Mouse (Mus musculus) limb, embryonic 14.5 days (tissue): ENCODE results near the gene Rpl27. TPM values are rescaled to one million over a fixed set of nuclear protein-coding genes. Genes with fewer than 3 reads are reported as not detected.

Experiments used
- ATAC-seq: fragments of 200-750 bp; cut with Nextera tagmentation; 2 replicates; pipeline ENCODE4 v1.8.0; 2017; ENCODE audit warnings: low read depth, moderate number of reproducible peaks, moderate TSS enrichment; ENCODE audit not compliant: low FRiP score
- DNase-seq: peaks from one replicate; pipeline ENCODE4 v3.0.0-alpha.2; 2015; ENCODE audit warnings: low spot score
- H3K27ac ChIP-seq: fragments of 300-500 bp; sonication (generic); replicated peaks from 2 replicates; pipeline ENCODE4 v1.5.1; 2014; ENCODE audit warnings: low read depth, mild to moderate bottlenecking, low read length, moderate library complexity, mixed read lengths
- H3K27me3 ChIP-seq: fragments of 300-500 bp; sonication (generic); 2 replicates; pipeline ENCODE4 v1.6.1; 2014; ENCODE audit warnings: low read length, mixed read lengths; ENCODE audit not compliant: control insufficient read depth, insufficient read depth
- H3K36me3 ChIP-seq: fragments of 300-500 bp; sonication (generic); 2 replicates; pipeline ENCODE4 v1.6.1; 2014; ENCODE audit warnings: mild to moderate bottlenecking, low read length, moderate library complexity, mixed read lengths; ENCODE audit not compliant: control insufficient read depth, insufficient read depth
- H3K4me1 ChIP-seq: fragments of 300-500 bp; sonication (generic); 2 replicates; pipeline ENCODE4 v1.6.1; 2014; ENCODE audit warnings: antibody characterized with exemption, low read length, mixed read lengths; ENCODE audit not compliant: control insufficient read depth, insufficient read depth
- H3K4me2 ChIP-seq: fragments of 300-500 bp; sonication (generic); replicated peaks from 2 replicates; pipeline ENCODE4 v1.6.1; 2014; ENCODE audit warnings: low read depth, mild to moderate bottlenecking, low read length, moderate library complexity; ENCODE audit not compliant: severe bottlenecking
- H3K4me3 ChIP-seq: fragments of 300-500 bp; sonication (generic); replicated peaks from 2 replicates; pipeline ENCODE4 v1.5.1; 2014; ENCODE audit warnings: low read length
- H3K9ac ChIP-seq: fragments of 300-500 bp; sonication (generic); 2 replicates; pipeline ENCODE4 v1.6.1; 2014; ENCODE audit warnings: mild to moderate bottlenecking, low read depth, low read length, moderate library complexity; ENCODE audit not compliant: severe bottlenecking
- H3K9me3 ChIP-seq: fragments of 300-500 bp; sonication (generic); 2 replicates; pipeline ENCODE4 v1.6.1; 2016; ENCODE audit warnings: low read length; ENCODE audit not compliant: control insufficient read depth
- POLR2A ChIP-seq: fragments of 200-500 bp; IDR thresholded peaks from 2 replicates; pipeline ENCODE4 v1.8.0; 2012; ENCODE audit warnings: inconsistent platforms, mild to moderate bottlenecking, moderate library complexity, borderline replicate concordance; ENCODE audit not compliant: insufficient read depth, insufficient read length; ENCODE audit errors: extremely low read depth
- WGBS: fragments of 180-500 bp; shearing (Covaris S2); extraction: QIAGEN DNeasy Blood & Tissue Kit; methylation state at CpG from one replicate; pipeline ENCODE4 v1.1.7; 2014; 5-methylcytosine and 5-hydroxymethylcytosine counted together
- polyA plus RNA-seq, 2 experiments: library from polyadenylated mRNA; depleted of rRNA in 1 of 2; stranded (reverse) in 1 of 2; unstranded in 1 of 2; fragments of >200 nt; fragmentation: Nextera tagmentation in 1 of 2; extraction: Ambion mirVana in 1 of 2; gene quantifications; 2 replicates each; pipeline versions ENCODE4 v1.2.1 to v1.2.3; 2012 to 2014

Rpl27 gene
- polyA plus RNA-seq, 2 experiments = 422 to 1,303 TPM

- ATAC-seq (peak; percentile 84), DNase-seq (peak; percentile 69)
- H3K27me3 ChIP-seq = no peaks in the 10 kb centered on the region
- no peak overlapping the region for H3K27ac ChIP-seq
- no peaks in the 10 kb centered on the region for H3K9me3 ChIP-seq
- under 1% methylated on average over 43 of the region's 54 CpGs for WGBS
- no peak for TF ChIP-seq POLR2A
- H3K4me1 ChIP-seq = peaks cover 24% of the 10 kb centered on the region
- peak overlapping the region; percentile 61 for H3K9ac ChIP-seq
- H3K36me3 ChIP-seq = no peaks in the 10 kb centered on the region
- H3K4me2 ChIP-seq = peak overlapping the region; percentile 95
- H3K4me3 ChIP-seq = peak overlapping the region; percentile 70
Observed at GRCm38 (mm10) chr11:101467477-101468262, 25.6 kb downstream of the Rpl27 start.

DNA sequence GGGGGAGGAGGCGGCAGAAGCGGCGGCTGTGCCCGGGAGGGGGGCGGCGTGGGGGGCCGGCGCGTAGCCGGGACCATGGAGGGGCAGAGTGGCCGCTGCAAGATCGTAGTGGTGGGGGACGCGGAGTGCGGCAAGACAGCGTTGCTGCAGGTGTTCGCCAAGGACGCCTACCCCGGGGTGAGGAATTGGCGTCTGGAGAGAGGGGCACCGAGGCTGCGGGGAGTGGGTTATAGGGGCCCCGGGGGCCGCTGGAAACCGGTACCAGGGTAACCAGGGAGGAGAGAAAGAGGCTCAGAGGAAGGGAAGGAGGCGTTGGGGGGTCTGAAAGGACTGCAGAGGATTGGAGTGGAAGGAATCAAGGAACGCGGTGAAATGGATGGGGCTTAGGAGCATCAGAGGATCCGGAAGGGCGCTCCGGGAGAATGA, 26.2 kb downstream of the Rpl27 start:
- ATAC-seq (peak; percentile 10), DNase-seq (peak; percentile 5)
- under 1% methylated on average over 21 of the region's 31 CpGs for WGBS
- no peaks in the 10 kb centered on the region for H3K36me3 ChIP-seq
- TF ChIP-seq POLR2A = no peak
- no peak overlapping the region for H3K27ac ChIP-seq
- H3K4me1 ChIP-seq = peaks cover 23% of the 10 kb centered on the region
- H3K4me2 ChIP-seq = peak overlapping the region; percentile 95
- H3K27me3 ChIP-seq = no peaks in the 10 kb centered on the region
- H3K4me3 ChIP-seq = peak overlapping the region; percentile 70
- H3K9ac ChIP-seq = peak overlapping the region; percentile 61
- no peaks in the 10 kb centered on the region for H3K9me3 ChIP-seq

- no peak overlapping the region for H3K27ac ChIP-seq
- no peak for DNase-seq
- no peaks in the 10 kb centered on the region for H3K27me3 ChIP-seq
- peak overlapping the region; percentile 61 for H3K9ac ChIP-seq
- no peaks in the 10 kb centered on the region for H3K9me3 ChIP-seq
- peaks cover 19% of the 10 kb centered on the region for H3K4me1 ChIP-seq
- H3K4me2 ChIP-seq = peak overlapping the region; percentile 95
- 2% methylated on average over 13 of the region's 13 CpGs for WGBS
- no peak for ATAC-seq
- no peaks in the 10 kb centered on the region for H3K36me3 ChIP-seq
- no peak for TF ChIP-seq POLR2A
- H3K4me3 ChIP-seq = peak overlapping the region; percentile 70
Observed at GRCm38 (mm10) chr11:101468731-101469130, 26.6 kb downstream of the Rpl27 start.

DNA sequence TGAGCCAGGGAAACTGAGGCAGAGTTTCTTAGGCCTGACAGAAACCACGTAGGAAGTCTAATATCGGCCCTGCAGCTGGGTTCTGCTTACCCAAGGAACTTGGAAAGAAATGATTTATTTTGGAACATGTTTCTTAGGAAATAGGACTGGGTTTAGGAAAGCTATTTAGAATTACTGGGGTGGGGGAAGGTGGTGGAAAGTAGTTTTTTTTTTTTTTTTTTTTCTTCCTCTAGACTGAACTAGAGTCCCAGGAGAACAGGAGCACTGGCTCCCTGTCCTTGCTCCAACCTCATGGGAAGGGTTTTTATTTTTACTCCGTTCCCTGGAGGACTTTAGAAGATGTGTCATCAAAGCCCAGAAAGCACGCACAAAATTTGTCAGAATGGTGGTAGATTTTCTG, 27.1 kb downstream of the Rpl27 start:
- no peak for TF ChIP-seq POLR2A
- peak overlapping the region; percentile 70; the same call in 1 of the 2 replicates for H3K4me3 ChIP-seq
- no peaks in the 10 kb centered on the region for H3K36me3 ChIP-seq
- ATAC-seq (no peak), DNase-seq (no peak)
- H3K9me3 ChIP-seq = no peaks in the 10 kb centered on the region
- H3K27me3 ChIP-seq = no peaks in the 10 kb centered on the region
- H3K4me1 ChIP-seq = peaks cover 16% of the 10 kb centered on the region
- H3K9ac ChIP-seq = no peak overlapping the region; the same call in 1 of the 2 replicates
- peak overlapping the region; percentile 95 for H3K4me2 ChIP-seq
- H3K27ac ChIP-seq = no peak overlapping the region
- 64% methylated on average over 4 of the region's 4 CpGs for WGBS

GRCm38 (mm10) chr11:101470206-101470605, 28.1 kb downstream of the Rpl27 start:
- H3K36me3 ChIP-seq = no peaks in the 10 kb centered on the region
- H3K4me3 ChIP-seq = no peak overlapping the region
- no peak for TF ChIP-seq POLR2A
- 52% methylated on average over 7 of the region's 7 CpGs for WGBS
- ATAC-seq = no peak
- H3K4me1 ChIP-seq = peaks cover 6% of the 10 kb centered on the region
- H3K27me3 ChIP-seq = no peaks in the 10 kb centered on the region
- no peak overlapping the region for H3K9ac ChIP-seq
- no peak overlapping the region for H3K4me2 ChIP-seq
- no peaks in the 10 kb centered on the region for H3K9me3 ChIP-seq
- H3K27ac ChIP-seq = no peak overlapping the region
- no peak for DNase-seq
